In the genomic region with DNA sequence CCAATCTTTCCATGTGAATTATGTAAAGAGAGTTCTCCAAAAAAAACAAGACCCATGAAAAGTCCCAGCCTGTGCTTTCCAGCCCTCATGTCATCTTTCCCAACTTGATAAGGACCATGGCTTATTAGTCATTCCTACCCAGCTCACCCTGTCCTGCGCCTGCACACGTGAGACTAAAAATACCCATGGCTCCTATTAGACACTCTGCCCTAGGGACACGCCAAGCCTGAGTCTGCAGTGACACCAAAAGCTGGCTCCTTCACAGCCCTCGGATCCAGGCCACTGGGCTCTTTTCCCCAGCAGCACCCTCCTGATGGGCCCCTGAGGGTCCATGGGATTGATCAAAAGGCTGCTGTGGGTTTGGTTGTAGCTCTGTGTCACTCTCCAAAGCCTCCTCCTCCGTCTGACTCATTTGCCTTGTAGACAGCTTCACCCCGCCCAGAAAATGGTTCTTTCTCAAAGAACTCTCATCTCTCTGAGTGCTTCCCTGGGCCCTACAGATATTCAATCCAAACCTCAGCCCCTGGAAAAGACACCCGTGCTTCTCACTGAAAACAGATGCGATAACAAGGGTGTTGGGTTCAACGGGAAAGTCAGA, we compare ENCODE assay signal across 20 mouse cellular contexts. TPM values are rescaled to one million over a fixed set of nuclear protein-coding genes. Genes with fewer than 3 reads are reported as not detected.
DNase-seq lines count a peak whose midpoint lies in the region; ATAC-seq and TF ChIP-seq lines count a peak whose summit lies in the region.
"Had no signal": no experiment of that assay in that cellular context is flagged by ENCODE, and none has a peak within 500 bp of the region (broad histone marks: within the 10 kb centered on the region; RNA-seq: fewer than 3 reads in every experiment).

No protein-coding gene starts in this region.

- intact Hi-C loops in gastrocnemius, adult 2 months (cut with DNase I): no loop called here

- no peak overlapping the region for H3K4me3 ChIP-seq in heart, embryonic 10.5 days
- H3K4me3 ChIP-seq in gastrocnemius, adult 2 months: no peak overlapping the region
- no peak overlapping the region for H3K4me3 ChIP-seq in heart, embryonic 14.5 days (ENCODE audit: control insufficient read depth in 1 of 2, insufficient read depth in 1 of 2, low read depth in 1 of 2, low read length in 2 of 2)
- H3K4me3 ChIP-seq in hindbrain, postnatal 0 days (ENCODE audit: low read length): no peak overlapping the region
- H3K4me3 ChIP-seq in midbrain, embryonic 14.5 days (replicated peaks; ENCODE audit: low read depth, low read length): no peak overlapping the region
- H3K4me3 ChIP-seq: erythroblast, embryonic 14.5 days; hindbrain, embryonic 10.5 days; intestine, embryonic 15.5 days; limb, embryonic 12.5 days; liver, embryonic 15.5 days; midbrain, embryonic 12.5 days had no signal

- whole genome bisulfite sequencing in heart, embryonic 10.5 days: 65% methylated on average over 9 of the region's 9 CpGs
- WGBS in heart, embryonic 14.5 days: 50% methylated on average over 9 of the region's 9 CpGs
- WGBS in hindbrain, postnatal 0 days: 91% methylated on average over 9 of the region's 9 CpGs
- 90% methylated on average over 9 of the region's 9 CpGs for WGBS in midbrain, embryonic 14.5 days

- no peaks in the 10 kb centered on the region for H3K36me3 ChIP-seq in heart, embryonic 10.5 days
- H3K36me3 ChIP-seq in heart, embryonic 14.5 days (ENCODE audit: control insufficient read depth, insufficient read depth, low read length): no peaks in the 10 kb centered on the region
- no peaks in the 10 kb centered on the region for H3K36me3 ChIP-seq in hindbrain, postnatal 0 days (ENCODE audit: insufficient read depth, low read length)
- no peaks in the 10 kb centered on the region for H3K36me3 ChIP-seq in midbrain, embryonic 14.5 days (ENCODE audit: control insufficient read depth, insufficient read depth, low read length)
- H3K36me3 ChIP-seq: hindbrain, embryonic 10.5 days; intestine, embryonic 15.5 days; limb, embryonic 12.5 days; liver, embryonic 15.5 days; midbrain, embryonic 12.5 days had no signal

- no peak overlapping the region for H3K27ac ChIP-seq in heart, embryonic 10.5 days
- peak overlapping the region; percentile 91 for H3K27ac ChIP-seq in gastrocnemius, adult 2 months
- H3K27ac ChIP-seq in heart, embryonic 14.5 days (replicated peaks in 1 of 2; ENCODE audit: control insufficient read depth in 1 of 2, insufficient read depth in 1 of 2, low read depth in 2 of 2, low read length in 2 of 2): peak overlapping the region; percentile 86 to 87
- H3K27ac ChIP-seq in hindbrain, postnatal 0 days: no peak overlapping the region
- no peak overlapping the region for H3K27ac ChIP-seq in midbrain, embryonic 14.5 days (replicated peaks; ENCODE audit: low read depth, low read length)
- H3K27ac ChIP-seq: hindbrain, embryonic 10.5 days; intestine, embryonic 15.5 days; kidney, postnatal 0 days; limb, embryonic 12.5 days; liver, embryonic 15.5 days; midbrain, embryonic 12.5 days had no signal

- no peaks in the 10 kb centered on the region for H3K9me3 ChIP-seq in heart, embryonic 10.5 days
- H3K9me3 ChIP-seq in heart, embryonic 14.5 days (ENCODE audit: control insufficient read depth, low read length): no peaks in the 10 kb centered on the region
- no peaks in the 10 kb centered on the region for H3K9me3 ChIP-seq in hindbrain, postnatal 0 days (ENCODE audit: low read length)
- H3K9me3 ChIP-seq in midbrain, embryonic 14.5 days (ENCODE audit: control insufficient read depth, low read length): no peaks in the 10 kb centered on the region
- H3K9me3 ChIP-seq: hindbrain, embryonic 10.5 days; intestine, embryonic 15.5 days; limb, embryonic 12.5 days; liver, embryonic 15.5 days; midbrain, embryonic 12.5 days had no signal

- TF ChIP-seq CTCF in gastrocnemius, adult 2 months (IDR thresholded peaks at IDR 0.05): no peak
- no peak for TF ChIP-seq CTCF in hindbrain, postnatal 0 days (IDR thresholded peaks at IDR 0.05; ENCODE audit: low read depth)

- peaks cover 18% of the 10 kb centered on the region for H3K4me1 ChIP-seq in heart, embryonic 10.5 days
- H3K4me1 ChIP-seq in heart, embryonic 14.5 days (ENCODE audit: control insufficient read depth in 2 of 2, insufficient read depth in 2 of 2, low read length in 2 of 2): peaks cover 23 to 26% of the 10 kb centered on the region in 2 experiments
- no peaks in the 10 kb centered on the region; the same call in 1 of the 2 replicates for H3K4me1 ChIP-seq in hindbrain, postnatal 0 days (ENCODE audit: insufficient read depth, low read length)
- H3K4me1 ChIP-seq in midbrain, embryonic 14.5 days (ENCODE audit: control insufficient read depth, insufficient read depth, low read length): no peaks in the 10 kb centered on the region
- H3K4me1 ChIP-seq: intestine, embryonic 15.5 days; limb, embryonic 12.5 days; liver, embryonic 15.5 days; midbrain, embryonic 12.5 days had no signal

- no peak overlapping the region for H3K4me2 ChIP-seq in heart, embryonic 14.5 days (ENCODE audit: low read length)
- no peak overlapping the region for H3K4me2 ChIP-seq in hindbrain, postnatal 0 days (ENCODE audit: low read depth, low read length)
- H3K4me2 ChIP-seq in midbrain, embryonic 14.5 days (ENCODE audit: low read length): no peak overlapping the region
- H3K4me2 ChIP-seq: intestine, embryonic 15.5 days; limb, embryonic 12.5 days; liver, embryonic 15.5 days; midbrain, embryonic 12.5 days had no signal

- H3K9ac ChIP-seq in heart, embryonic 14.5 days (ENCODE audit: low read length): 0 out of 2 replicates have a peak overlapping the region, but pooled peaks have one; percentile 16
- no peak overlapping the region for H3K9ac ChIP-seq in hindbrain, postnatal 0 days (replicated peaks; ENCODE audit: low read length)
- no peak overlapping the region for H3K9ac ChIP-seq in midbrain, embryonic 14.5 days (replicated peaks; ENCODE audit: low read length)
- H3K9ac ChIP-seq: forebrain, postnatal 0 days; intestine, embryonic 15.5 days; limb, embryonic 12.5 days; liver, embryonic 15.5 days; midbrain, embryonic 12.5 days had no signal

- H3K27me3 ChIP-seq in heart, embryonic 10.5 days (ENCODE audit: insufficient read depth, poor library complexity, severe bottlenecking): peaks cover 38% of the 10 kb centered on the region
- no peaks in the 10 kb centered on the region for H3K27me3 ChIP-seq in heart, embryonic 14.5 days (ENCODE audit: control insufficient read depth, insufficient read depth, low read length)
- no peaks in the 10 kb centered on the region for H3K27me3 ChIP-seq in hindbrain, postnatal 0 days (ENCODE audit: insufficient read depth, low read length)
- H3K27me3 ChIP-seq in midbrain, embryonic 14.5 days (ENCODE audit: control insufficient read depth, insufficient read depth, low read length): no peaks in the 10 kb centered on the region
- H3K27me3 ChIP-seq: intestine, embryonic 15.5 days; liver, embryonic 15.5 days; midbrain, embryonic 12.5 days had no signal

- ATAC-seq in heart, embryonic 14.5 days (ENCODE audit: insufficient number of reproducible peaks, insufficient read depth, low FRiP score, low read depth): peak; percentile 82
- no peak for ATAC-seq in hindbrain, postnatal 0 days
- ATAC-seq in midbrain, embryonic 14.5 days (ENCODE audit: low FRiP score, low TSS enrichment): no peak
- ATAC-seq: forebrain, postnatal 0 days; intestine, embryonic 15.5 days had no signal

- peak; percentile 99 for DNase-seq in heart, adult 11 months
- DNase-seq in heart, embryonic 10.5 days (ENCODE audit: low spot score): no peak
- peak; percentile 88 for DNase-seq in gastrocnemius, adult 2 months
- DNase-seq in skeletal muscle tissue, adult 2 months (ENCODE audit: low read depth, low spot score): peak; percentile 90
- no peak for DNase-seq in hindbrain, postnatal 0 days (ENCODE audit: low spot score)
- DNase-seq in midbrain, embryonic 14.5 days: no peak
- no peak for DNase-seq in embryo, embryonic 11 days
- DNase-seq: forebrain, postnatal 0 days; layer of hippocampus, postnatal 36 days; lung, postnatal 36 days; spleen, adult 18-20 months; thymus, postnatal 36 days had no signal

RNA-seq across cellular contexts. Expression of a gene that starts 7.6 kb away (rescaled TPM):
- polyA plus RNA-seq in heart, embryonic 10.5 days (2016; fragmentation: Nextera tagmentation; extraction: Ambion mirVana): 0.21 and 1.1 TPM in 2 replicates
- total RNA-seq in gastrocnemius, adult 2 months (2021): 100 to 1,000 TPM in 1 of 2 experiments, 10 to 100 TPM in 1; 97.3 to 101 TPM
- polyA plus RNA-seq in heart, embryonic 14.5 days (2014; fragmentation: Nextera tagmentation; extraction: Ambion mirVana): 1.7 and 1.9 TPM in 2 replicates
- total RNA-seq in hindbrain, postnatal 0 days (2014; rRNA removed): 2.3 and 5.3 TPM in 2 replicates
- polyA plus RNA-seq in hindbrain, postnatal 0 days (2015; fragmentation: Nextera tagmentation; extraction: Ambion mirVana): 0.54 and 1.1 TPM in 2 replicates
- 0.54 and 0.72 TPM in 2 replicates for polyA plus RNA-seq in midbrain, embryonic 14.5 days (2014; fragmentation: Nextera tagmentation; extraction: Ambion mirVana)
- polyA plus RNA-seq: erythroblast, embryonic 14.5 days had no signal

Comparison
In these comparisons a context has a peak if more than half of its experiments do, and no peak if none do; other contexts are left out.
1. DNase-seq: peak in heart, adult 11 months (single experiment), gastrocnemius, adult 2 months (single experiment) and skeletal muscle tissue, adult 2 months (single experiment); none in heart, embryonic 10.5 days (single experiment), hindbrain, postnatal 0 days (single experiment), midbrain, embryonic 14.5 days (single experiment) and embryo, embryonic 11 days (single experiment).
2. H3K27ac ChIP-seq: peak in gastrocnemius, adult 2 months (single experiment) and heart, embryonic 14.5 days (2 of 2); none in heart, embryonic 10.5 days (single experiment), hindbrain, postnatal 0 days (single experiment) and midbrain, embryonic 14.5 days (single experiment).